Mouse (Mus musculus) forebrain, postnatal 0 days (tissue): ENCODE measurements at regions not wholly inside any gene's neighbourhood (a gene's known extent, or its start where the extent isn't known, plus 50 kb on each side); places are given as distances from the start of the nearest gene placed in this dataset.
A peak's percentile ranks its signal among the peaks of the same experiment; 100 is the strongest.

ENCODE experiments used
- ATAC-seq: fragments of 200-750 bp; cut with Nextera tagmentation; 2 replicates; pipeline ENCODE4 v1.8.0; 2017; ENCODE audit warnings: mild to moderate bottlenecking, moderate library complexity
- DNase-seq: peaks from one replicate; pipeline ENCODE4 v3.0.0-alpha.2; 2015
- H3K27ac ChIP-seq: fragments of 300-500 bp; sonication (generic); 2 replicates; pipeline ENCODE4 v1.5.1; 2014; ENCODE audit warnings: low read depth, mild to moderate bottlenecking, antibody characterized with exemption, low read length, moderate library complexity, mixed read lengths
- H3K27me3 ChIP-seq: fragments of 300-500 bp; sonication (generic); 2 replicates; pipeline ENCODE4 v1.6.1; 2014; ENCODE audit warnings: mild to moderate bottlenecking, low read length, mixed read lengths; ENCODE audit not compliant: insufficient read depth
- H3K36me3 ChIP-seq: fragments of 300-500 bp; sonication (generic); 2 replicates; pipeline ENCODE4 v1.6.1; 2014; ENCODE audit warnings: mild to moderate bottlenecking, moderate library complexity; ENCODE audit not compliant: insufficient read depth
- H3K4me1 ChIP-seq: fragments of 300-500 bp; sonication (generic); 2 replicates; pipeline ENCODE4 v1.6.1; 2014; ENCODE audit warnings: antibody characterized with exemption; ENCODE audit not compliant: insufficient read depth
- H3K4me2 ChIP-seq: fragments of 300-500 bp; sonication (generic); 2 replicates; pipeline ENCODE4 v1.6.1; 2014; ENCODE audit warnings: low read depth, mild to moderate bottlenecking, moderate library complexity
- H3K4me3 ChIP-seq: fragments of 300-500 bp; sonication (generic); 2 replicates; pipeline ENCODE4 v1.5.1; 2014; ENCODE audit warnings: low read depth, low read length, mixed read lengths
- H3K9ac ChIP-seq: fragments of 300-500 bp; sonication (generic); 2 replicates; pipeline ENCODE4 v1.6.1; 2014; ENCODE audit warnings: mild to moderate bottlenecking
- H3K9me3 ChIP-seq: fragments of 300-500 bp; sonication (generic); 2 replicates; pipeline ENCODE4 v1.6.1; 2016; ENCODE audit warnings: low read length
- CTCF ChIP-seq: sonication (generic); IDR thresholded peaks from 2 replicates; pipeline ENCODE4 v1.5.1; 2016; ENCODE audit warnings: antibody characterized with exemption, control low read depth, low read depth
- WGBS: fragments of 180-500 bp; shearing (Covaris S2); extraction: QIAGEN DNeasy Blood & Tissue Kit; methylation state at CpG from one replicate; pipeline ENCODE4 v1.1.7; 2014; 5-methylcytosine and 5-hydroxymethylcytosine counted together

- Histone ChIP-seq H3K4me1 (no peaks in the 10 kb centered on the region), H3K27me3 (no peaks in the 10 kb centered on the region), H3K27ac (no peak overlapping the region), H3K36me3 (no peaks in the 10 kb centered on the region), H3K9me3 (no peaks in the 10 kb centered on the region), H3K4me2 (no peak overlapping the region), H3K9ac (no peak overlapping the region), H3K4me3 (no peak overlapping the region)
- DNase-seq (no peak), ATAC-seq (no peak)
- no peak for TF ChIP-seq CTCF
Observed at GRCm38 (mm10) chr1:100644858-100645257, 872.3 kb downstream of the Cntnap5b start.

- no peak for TF ChIP-seq CTCF
- no peak overlapping the region for H3K4me2 ChIP-seq
Observed at GRCm38 (mm10) chr1:100660822-100661221, 888.3 kb downstream of the Cntnap5b start.

GRCm38 (mm10) chr1:100706898-100707297, 934.3 kb downstream of the Cntnap5b start:
- ATAC-seq (no peak), DNase-seq (no peak)
- Histone ChIP-seq H3K4me2 (no peak overlapping the region), H3K27ac (no peak overlapping the region), H3K4me3 (no peak overlapping the region), H3K9me3 (no peaks in the 10 kb centered on the region), H3K9ac (no peak overlapping the region), H3K27me3 (no peaks in the 10 kb centered on the region), H3K4me1 (no peaks in the 10 kb centered on the region), H3K36me3 (no peaks in the 10 kb centered on the region)
- 95% methylated on average over 3 of the region's 3 CpGs for WGBS
- no peak for TF ChIP-seq CTCF

More at GRCm38 (mm10) chr1:100660822-100661221, 888.3 kb downstream of the Cntnap5b start:
- H3K9me3 ChIP-seq: 0 out of 2 replicates have a peak, but pooled peaks cover 4% of the 10 kb centered on the region
- no peak overlapping the region for H3K4me3 ChIP-seq
- DNase-seq: peak; percentile 6
- no peaks in the 10 kb centered on the region for H3K27me3 ChIP-seq
- no peak overlapping the region for H3K9ac ChIP-seq
- no peaks in the 10 kb centered on the region for H3K4me1 ChIP-seq
- no peak for ATAC-seq
- no peaks in the 10 kb centered on the region for H3K36me3 ChIP-seq
- WGBS: 57% methylated on average over 3 of the region's 3 CpGs
- no peak overlapping the region for H3K27ac ChIP-seq
